Mouse (Mus musculus) ovary, postnatal 36 days (tissue): ENCODE results near the gene Krt87.

Experiments used
- DNase-seq: peaks from one replicate; pipeline ENCODE4 v3.0.0; 2022; ENCODE audit warnings: low spot score, mixed read lengths

The Krt87 gene

GRCm38 (mm10) chr15:101438555-101438954 lies at the start of gene Krt87:
Gene Krt87 (minus strand): TSS chr15:101438804.
- DNase-seq: no peak

DNA sequence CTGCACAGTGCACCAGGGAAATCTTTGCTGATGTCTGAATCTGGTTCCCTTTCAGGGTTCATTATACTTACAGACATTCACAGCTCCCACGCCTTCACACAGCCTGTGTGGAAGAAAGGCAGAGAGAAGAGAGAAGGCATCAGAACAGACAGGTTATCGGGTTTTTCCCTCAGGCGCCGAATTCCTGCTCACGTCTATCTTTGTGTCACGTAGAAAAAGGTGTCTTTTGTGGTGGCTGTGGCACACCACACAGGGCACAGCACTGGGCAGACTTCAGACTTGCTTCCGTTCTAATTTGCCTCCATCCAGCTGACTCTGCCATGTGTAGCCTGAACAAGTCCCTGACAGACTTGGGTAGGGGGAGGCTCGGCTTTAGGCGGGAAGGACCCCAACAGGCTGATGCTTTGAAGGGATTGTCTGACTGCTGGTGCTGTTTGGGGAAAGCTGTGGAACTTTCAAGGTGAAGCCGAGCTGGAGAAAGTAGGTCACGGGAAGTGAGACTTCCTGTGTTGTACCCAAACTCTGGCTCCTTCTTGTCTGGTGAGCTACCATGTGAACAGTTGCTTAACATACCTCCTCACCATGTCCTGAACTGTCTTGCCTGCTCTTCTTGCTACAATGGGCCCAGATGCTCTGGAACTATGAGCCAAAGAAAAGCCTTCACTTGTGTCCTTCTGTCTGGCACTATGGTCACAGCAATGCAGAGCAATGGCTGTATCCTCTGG lies 47.5 kb upstream of the Krt87 start:
- no peak for DNase-seq

DNA sequence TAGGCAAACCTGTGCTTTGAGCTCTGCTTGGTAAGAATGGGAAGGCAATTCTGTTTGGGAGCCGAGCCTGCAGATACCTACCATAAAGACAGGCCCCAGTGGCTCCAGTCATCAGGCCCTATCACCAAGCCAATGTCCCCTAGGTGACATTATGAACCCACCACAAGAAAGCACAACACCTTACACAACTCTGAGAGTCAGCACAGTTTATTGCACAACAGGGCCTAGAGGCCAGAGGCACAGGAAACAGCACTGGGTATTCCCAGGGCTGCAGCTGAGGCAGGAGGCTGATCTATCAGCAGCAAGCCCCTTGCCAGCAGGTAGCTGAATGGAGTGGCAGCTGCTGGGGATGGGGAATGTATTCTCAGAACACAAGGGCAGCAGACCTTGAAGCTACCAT lies 46.3 kb upstream of the Krt87 start:
- DNase-seq: no peak

DNA sequence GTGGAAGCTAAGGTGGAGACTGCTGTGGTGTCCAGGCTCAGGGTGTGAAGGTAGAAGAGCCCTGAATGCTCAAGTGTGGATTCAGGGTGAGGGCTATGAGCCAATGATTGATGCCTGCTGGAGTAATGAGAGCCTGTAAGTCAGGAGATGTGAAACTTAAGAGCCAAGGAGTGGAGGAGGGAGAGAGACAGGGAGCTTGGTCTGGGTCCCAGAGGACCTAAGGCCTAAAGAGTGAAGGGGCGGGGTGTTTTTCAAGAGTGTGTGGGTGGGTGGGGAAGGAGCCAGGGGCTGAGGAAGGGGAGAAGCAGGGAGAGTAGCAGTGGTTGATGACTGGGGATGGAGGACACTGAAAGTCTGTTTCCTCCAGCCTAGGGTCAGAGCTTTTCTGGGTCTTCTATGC lies 45.0 kb upstream of the Krt87 start:
- DNase-seq: no peak

GRCm38 (mm10) chr15:101482056-101482455 lies 43.5 kb upstream of the Krt87 start:
- no peak for DNase-seq

DNA sequence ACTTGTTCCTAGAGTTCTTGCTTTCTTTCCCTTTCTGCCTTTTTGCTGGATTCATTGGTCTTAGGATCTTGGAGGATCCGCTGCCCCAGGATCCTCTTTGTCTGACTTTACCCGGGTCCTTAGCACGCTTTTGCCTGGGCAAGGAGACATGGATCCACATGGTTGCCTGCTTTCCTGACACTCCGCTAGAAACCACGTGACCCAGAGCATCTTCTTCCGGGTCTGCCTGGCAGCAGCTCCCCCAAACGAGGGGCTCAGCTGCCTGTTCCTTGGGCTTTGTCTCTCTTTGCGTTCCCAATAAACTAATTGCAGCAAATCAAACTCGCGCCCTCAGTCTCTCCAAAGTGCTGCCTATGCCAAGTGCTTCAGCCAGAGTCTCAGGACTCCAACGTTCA lies 41.1 kb upstream of the Krt87 start:
- DNase-seq: no peak

DNA sequence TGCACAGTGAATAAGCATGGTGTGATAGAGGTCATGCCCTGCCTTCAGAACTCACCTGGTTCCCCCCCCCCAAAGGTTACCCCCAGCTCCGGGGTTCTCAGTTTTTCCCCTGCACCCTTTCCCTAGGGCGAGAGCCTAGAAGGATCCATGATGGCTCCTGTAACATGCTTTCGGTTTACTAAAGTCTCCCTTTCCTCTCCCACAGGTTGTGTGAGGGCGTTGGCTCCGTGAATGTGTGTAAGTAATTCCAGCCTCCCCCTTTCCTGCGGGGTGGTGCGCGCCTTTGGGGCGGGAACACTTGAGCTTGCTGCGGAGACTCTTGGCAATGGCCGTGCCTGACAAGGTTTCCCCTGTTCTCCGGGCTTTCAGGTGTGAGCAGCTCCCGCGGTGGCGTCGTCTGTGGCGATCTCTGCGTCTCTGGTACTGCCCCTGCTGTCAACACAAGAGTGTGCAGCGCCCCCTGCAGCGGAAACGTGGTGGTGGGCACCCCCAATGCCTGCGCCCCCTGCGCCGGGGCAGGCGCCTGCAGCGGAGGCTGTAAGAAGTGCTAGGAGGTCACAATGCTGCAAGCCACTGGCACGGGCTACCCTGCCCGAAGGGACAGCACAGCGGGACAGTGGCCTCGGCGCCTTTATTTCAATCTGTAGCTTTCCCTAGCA lies 40.5 kb upstream of the Krt87 start:
- peak; percentile 60 for DNase-seq

GRCm38 (mm10) chr15:101472952-101473528 lies 34.4 kb upstream of the Krt87 start, which contains the start of gene Krt86:
Gene Krt86 (plus strand): TSS chr15:101473478.
- peak; percentile 45 for DNase-seq

DNA sequence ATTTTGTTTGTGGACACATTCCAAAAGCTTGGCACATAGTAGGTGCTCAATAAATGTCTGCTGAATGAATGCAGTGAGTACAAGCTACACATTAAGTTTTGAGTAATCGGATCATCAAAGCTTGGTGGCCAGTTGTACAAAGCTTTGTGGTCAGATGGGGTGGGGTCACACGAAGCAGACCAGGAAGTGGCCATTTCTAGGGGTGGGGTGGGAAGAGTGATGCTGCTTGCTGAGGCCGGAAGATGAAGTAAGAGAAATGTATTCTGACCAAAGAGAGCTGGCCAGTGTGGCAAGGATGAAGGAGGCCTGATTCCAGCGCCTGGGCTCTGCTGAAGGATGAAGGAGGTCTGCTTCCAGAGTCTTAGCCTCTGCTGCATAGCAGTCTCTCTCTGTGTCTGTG lies 30.5 kb upstream of the Krt87 start:
- no peak for DNase-seq

DNA sequence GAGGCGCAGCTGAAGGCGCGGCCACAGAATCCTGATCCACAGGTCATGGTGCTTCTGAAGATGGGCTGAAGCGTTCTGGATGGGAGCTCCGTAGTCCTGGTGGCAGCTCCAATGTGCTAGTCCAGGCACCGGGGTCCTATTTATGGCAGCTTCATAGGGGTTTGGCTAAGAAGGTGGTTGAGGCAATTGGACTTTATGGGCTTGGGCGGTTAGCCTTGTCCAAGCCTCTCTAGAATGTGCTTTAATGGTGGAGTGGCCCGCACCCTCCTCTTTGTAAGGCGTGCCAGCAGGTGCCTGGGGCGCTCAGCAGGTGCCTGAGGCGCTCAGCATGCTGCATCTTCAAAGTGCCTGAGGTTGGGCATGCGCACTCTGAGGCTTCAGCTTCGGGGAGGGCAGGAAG lies 25.0 kb upstream of the Krt87 start, which contains the start of gene Krt81:
Gene Krt81 (minus strand): TSS at position 101 of the 400 bp plus-strand sequence.
- DNase-seq: no peak

DNA sequence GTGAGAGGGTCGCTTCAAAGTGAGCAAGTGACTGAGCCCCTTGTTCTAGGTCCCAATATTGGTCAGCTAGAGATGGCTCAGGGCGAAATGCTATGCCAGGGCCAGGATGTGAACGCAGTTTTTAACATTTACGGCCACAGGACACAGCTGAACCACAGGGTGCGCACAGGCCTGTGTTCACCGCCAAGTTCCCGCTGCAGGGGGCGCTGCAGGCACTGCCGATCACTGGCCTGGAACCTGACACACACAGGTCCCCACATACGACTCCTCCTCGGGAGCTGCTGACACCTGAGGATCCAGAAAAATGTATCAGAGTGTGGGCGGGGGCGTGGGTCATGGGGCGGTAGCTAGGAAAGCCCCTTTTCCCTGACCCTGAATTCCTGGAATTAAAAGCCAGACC lies 20.7 kb upstream of the Krt87 start:
- DNase-seq: no peak

DNA sequence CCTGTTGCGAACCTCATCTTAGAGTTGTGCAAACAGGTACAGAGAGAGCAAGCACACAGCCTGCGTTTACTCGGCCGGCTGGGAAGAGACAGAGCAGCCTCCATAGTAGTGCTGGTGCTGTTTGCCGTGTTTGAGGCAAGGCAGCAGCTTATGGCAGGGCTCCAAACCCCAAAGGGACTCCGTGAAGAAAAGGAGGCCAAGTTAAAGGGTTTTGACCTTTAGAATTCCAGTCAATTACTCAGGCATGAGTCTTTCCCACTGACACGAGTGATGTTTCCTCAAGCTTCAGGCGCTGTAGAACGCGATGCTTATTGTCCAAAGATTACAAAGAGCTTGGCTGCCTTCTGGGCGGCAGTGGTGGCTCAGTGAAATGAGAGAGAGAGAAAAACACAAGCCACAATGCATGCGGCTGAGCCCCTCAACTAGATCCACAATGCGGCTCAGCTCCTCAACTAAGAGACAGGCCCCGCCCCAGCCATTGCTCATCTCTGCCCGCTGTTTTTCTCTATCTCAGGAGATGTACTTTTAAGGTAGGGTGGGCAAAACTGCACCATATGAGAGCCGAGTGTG lies 19.8 kb upstream of the Krt87 start:
- no peak for DNase-seq

DNA sequence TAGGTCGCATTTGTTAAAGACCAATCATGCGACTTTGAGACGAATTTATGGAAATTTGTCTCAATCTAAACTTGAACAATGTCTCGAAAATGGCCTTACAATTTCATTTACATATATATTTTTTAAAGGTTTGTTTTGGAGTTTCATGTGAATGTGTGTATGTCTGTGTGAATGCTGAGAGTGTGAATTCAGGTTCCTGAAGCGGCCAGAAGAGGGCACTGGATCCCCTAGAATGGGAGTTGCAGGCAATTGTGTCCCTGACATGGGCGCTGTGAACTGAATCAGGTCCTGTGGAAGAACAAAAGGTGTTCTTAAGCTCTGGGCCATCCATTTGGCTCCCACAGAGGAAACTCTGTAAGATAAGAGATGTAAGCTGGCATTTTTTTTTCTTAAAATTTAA lies 17.3 kb upstream of the Krt87 start:
- no peak for DNase-seq

GRCm38 (mm10) chr15:101455292-101455691 lies 16.7 kb upstream of the Krt87 start:
- DNase-seq: no peak

DNA sequence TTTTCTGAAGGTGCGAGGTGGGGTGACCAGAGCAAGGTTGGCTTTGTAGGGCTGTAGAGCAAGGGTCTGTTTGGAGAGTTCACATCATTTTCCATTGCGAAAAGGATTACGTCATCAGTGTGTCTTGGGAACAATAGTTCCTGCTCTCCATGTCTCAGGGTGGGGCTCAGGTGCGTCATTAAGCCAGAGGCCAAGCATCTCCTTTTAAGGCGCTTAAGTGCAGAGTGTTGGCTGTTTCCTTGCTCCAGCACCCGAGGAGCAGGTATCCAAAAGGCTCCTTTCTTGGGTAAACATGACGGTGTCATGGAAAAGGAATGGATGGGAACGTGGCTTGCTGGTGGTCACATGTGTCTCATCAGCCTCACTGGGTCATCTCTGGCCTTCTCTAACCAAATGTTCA lies 16.2 kb upstream of the Krt87 start:
- DNase-seq: no peak

GRCm38 (mm10) chr15:101453093-101453736 lies 14.6 kb upstream of the Krt87 start:
- DNase-seq: peak; percentile 78

DNA sequence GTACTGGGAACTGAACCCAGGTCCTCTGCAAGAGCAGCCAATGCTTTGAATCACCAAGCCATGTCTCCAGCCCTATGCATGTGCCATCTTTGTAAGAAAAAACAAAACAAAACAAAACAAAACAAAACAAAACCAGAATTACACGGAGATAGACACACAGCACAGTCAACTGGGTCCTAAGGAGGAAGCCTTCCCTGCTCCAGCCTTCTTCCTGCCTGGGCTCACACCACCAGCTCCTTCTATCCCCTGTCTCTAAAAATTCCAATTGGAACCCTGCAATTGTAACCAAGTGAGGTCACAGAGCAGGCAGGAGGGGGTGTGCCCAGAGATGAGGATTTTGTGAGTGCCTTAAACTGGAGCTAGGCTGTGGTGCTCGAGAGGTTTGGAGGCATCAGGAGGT lies 8.8 kb upstream of the Krt87 start, which contains the start of gene Krt88:
Gene Krt88 (plus strand): TSS at position 301 of the 400 bp plus-strand sequence.
- no peak for DNase-seq

DNA sequence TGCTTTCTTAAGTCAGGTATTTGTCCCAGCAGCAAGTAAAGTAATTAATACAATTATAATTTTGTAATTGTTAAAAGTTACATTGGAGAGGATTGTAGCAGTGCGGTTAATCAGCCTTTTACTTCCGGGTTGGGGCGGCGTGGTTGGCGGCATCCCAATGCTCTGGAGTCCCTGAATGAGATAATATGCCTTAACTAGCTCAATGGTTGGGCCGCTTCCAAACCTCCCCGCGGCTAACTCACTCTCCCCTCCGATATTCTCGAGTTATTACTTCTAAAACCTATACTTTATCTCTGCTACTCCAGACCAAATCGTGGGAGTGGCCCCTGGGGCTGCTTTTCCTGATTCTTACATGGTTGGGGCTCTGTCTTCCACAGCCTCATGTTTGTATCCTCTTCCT lies 8.0 kb upstream of the Krt87 start:
- peak; percentile 43 for DNase-seq

DNA sequence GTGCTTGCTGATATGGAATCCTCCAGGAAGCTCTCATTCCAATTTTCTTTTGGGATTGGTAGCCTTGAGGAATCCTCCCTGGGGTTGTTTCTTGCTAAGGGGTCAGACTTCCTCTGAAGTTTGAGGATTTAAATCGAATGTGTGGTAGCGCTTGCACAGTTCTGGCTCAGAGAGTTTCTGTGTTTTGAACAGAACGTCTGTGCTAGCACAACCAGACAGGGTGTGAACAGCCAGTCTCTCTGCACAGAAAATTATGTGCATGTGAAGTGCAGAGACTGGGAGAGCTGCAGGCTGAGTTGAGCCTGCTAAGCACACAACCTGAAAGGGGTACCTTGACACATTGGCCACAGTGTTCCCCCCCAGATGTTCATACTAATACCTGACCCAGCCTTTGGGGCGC lies 2.2 kb upstream of the Krt87 start:
- DNase-seq: no peak

DNA sequence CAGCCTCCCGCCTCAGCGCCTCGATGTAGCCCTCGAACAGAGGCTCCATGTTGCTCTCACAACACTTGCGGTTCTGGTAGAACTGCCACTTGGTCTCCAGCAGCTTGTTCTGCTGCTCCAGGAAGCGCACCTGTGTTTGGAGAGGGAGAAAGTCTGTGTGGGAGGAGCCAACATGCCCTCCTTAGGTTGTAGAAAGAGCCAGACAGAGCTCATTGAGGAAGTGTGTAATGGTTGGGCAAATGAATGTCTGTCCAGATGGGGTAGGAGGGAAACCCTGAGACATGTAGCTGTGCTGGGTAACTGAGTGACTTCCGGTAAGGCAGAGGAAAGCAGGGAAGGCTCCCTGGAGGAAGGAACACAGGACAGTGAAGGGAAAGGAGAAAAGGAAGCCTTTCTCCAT lies 2.0 kb downstream of the Krt87 start:
- no peak for DNase-seq

- no peak for DNase-seq
Observed at GRCm38 (mm10) chr15:101424914-101425313, 13.7 kb downstream of the Krt87 start.

DNA sequence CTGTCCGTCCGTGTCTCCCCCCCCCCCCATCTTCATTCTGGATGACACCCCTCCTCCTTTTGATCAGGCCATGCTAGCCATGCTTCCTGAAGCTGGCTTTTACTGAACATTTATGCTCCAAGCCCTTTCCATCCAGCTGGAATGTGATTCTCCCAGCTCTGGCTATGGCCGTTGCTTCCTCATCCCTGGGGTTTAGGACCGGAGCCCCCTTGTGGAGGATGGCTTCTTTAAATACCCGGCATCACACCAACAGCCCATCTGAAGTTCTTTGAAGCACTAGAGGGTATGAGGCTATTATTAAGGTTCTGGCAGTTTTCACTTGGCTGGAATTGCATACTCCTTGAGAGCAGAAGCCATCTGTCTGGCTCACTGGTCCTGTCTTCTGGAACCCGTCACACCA lies 17.7 kb downstream of the Krt87 start:
- DNase-seq: no peak
